Mouse (Mus musculus) olfactory bulb, adult 2 months (tissue): ENCODE measurements around the gene Zfp280b.
"Not testable (repeated sequence)": the region's sequence is repeated elsewhere in the genome, so short reads cannot be mapped to it uniquely, and the experiment has no call there.

ENCODE experiments used
- CTCF ChIP-seq: fragments of 200-500 bp; IDR thresholded peaks from 2 replicates; pipeline ENCODE4 v1.5.1; 2012; ENCODE audit warnings: low read depth, mild to moderate bottlenecking, low read length, moderate library complexity; ENCODE audit not compliant: insufficient read depth
- POLR2A ChIP-seq: fragments of 200-500 bp; IDR thresholded peaks from 2 replicates; pipeline ENCODE4 v1.6.1; 2012; ENCODE audit warnings: mild to moderate bottlenecking, low read depth, low read length, moderate library complexity; ENCODE audit not compliant: insufficient read depth

DNA sequence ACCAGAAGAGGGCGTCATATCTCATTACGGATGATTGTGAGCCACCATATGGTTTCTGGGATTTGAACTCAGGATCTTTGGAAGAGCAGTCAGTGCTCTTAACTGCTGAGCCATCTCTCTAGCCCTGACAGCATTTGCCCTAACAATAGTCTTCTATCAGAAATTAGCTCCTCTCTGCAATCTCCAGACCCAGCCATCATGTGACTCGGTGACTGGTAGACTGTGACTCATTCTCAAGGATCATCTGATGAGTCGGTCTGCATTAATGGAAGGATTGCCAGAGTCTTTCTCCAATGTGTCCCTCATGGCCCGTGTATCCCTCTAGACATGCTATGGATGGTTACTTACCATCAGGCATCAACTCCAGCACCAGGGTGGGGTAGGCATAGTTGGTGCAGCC is 39.6 kb downstream of the Zfp280b start:
- not testable (repeated sequence) for TF ChIP-seq CTCF, POLR2A
